Mouse (Mus musculus): Measurements from ENCODE around the gene Mthfd2. TPM values are rescaled to one million over a fixed set of nuclear protein-coding genes. Genes with fewer than 3 reads are reported as not detected.
A peak's percentile ranks its signal among the peaks of the same experiment; 100 is the strongest.

Mthfd2 gene
- polyA plus RNA-seq, 1 experiment, result 2.6 TPM

GRCm38 (mm10) chr6:83278881-83279280, 46.8 kb downstream of the Mthfd2 start:
- Histone ChIP-seq H3K4me3 (replicated peaks; ENCODE audit: extremely low read depth, low read depth, low read length) (no peak overlapping the region), H3K4me1 (ENCODE audit: control insufficient read depth, insufficient read depth, low read length) (no peaks in the 10 kb centered on the region)
- DNase-seq, result peak; percentile 18
- TF ChIP-seq POLR2A (IDR thresholded peaks at IDR 0.05; ENCODE audit: borderline replicate concordance, extremely low read depth, low read depth, low read length) (no peak), CTCF (IDR thresholded peaks at IDR 0.05; ENCODE audit: insufficient read depth, low read length) (peak; percentile 68)
- 22% methylated on average over 2 of the region's 2 CpGs for WGBS

- WGBS, result 62% methylated on average over 13 of the region's 13 CpGs
- no peak for DNase-seq
- no peak for TF ChIP-seq POLR2A (IDR thresholded peaks at IDR 0.05; ENCODE audit: borderline replicate concordance, extremely low read depth, low read depth, low read length)
- no peak for TF ChIP-seq CTCF (IDR thresholded peaks at IDR 0.05; ENCODE audit: insufficient read depth, low read length)
- Histone ChIP-seq H3K4me3 (replicated peaks; ENCODE audit: extremely low read depth, low read depth, low read length) (no peak overlapping the region), H3K4me1 (ENCODE audit: control insufficient read depth, insufficient read depth, low read length) (no peaks in the 10 kb centered on the region)
Observed at GRCm38 (mm10) chr6:83277151-83277550, 48.6 kb downstream of the Mthfd2 start.

- DNase-seq, result no peak
- WGBS, result 76% methylated on average over 11 of the region's 11 CpGs
- Histone ChIP-seq H3K4me1 (ENCODE audit: control insufficient read depth, insufficient read depth, low read length) (no peaks in the 10 kb centered on the region), H3K4me3 (replicated peaks; ENCODE audit: extremely low read depth, low read depth, low read length) (no peak overlapping the region)
- TF ChIP-seq CTCF (IDR thresholded peaks at IDR 0.05; ENCODE audit: insufficient read depth, low read length) (no peak), POLR2A (IDR thresholded peaks at IDR 0.05; ENCODE audit: borderline replicate concordance, extremely low read depth, low read depth, low read length) (no peak)
Observed at GRCm38 (mm10) chr6:83273733-83274132, 52.0 kb downstream of the Mthfd2 start.

GRCm38 (mm10) chr6:83268144-83269010, 57.3 kb downstream of the Mthfd2 start:
- TF ChIP-seq POLR2A (IDR thresholded peaks at IDR 0.05; ENCODE audit: borderline replicate concordance, extremely low read depth, low read depth, low read length) (no peak), CTCF (IDR thresholded peaks at IDR 0.05; ENCODE audit: insufficient read depth, low read length) (peak; percentile 69)
- 2% methylated on average over 28 of the region's 28 CpGs for WGBS
- H3K4me3 ChIP-seq (replicated peaks; ENCODE audit: extremely low read depth, low read depth, low read length), result peak overlapping the region; percentile 43
- H3K4me1 ChIP-seq (ENCODE audit: control insufficient read depth, insufficient read depth, low read length), result no peaks in the 10 kb centered on the region
- DNase-seq, result peak; percentile 84

- no peak for TF ChIP-seq POLR2A (IDR thresholded peaks at IDR 0.05; ENCODE audit: borderline replicate concordance, extremely low read depth, low read depth, low read length)
- TF ChIP-seq CTCF (IDR thresholded peaks at IDR 0.05; ENCODE audit: insufficient read depth, low read length), result no peak
- no peak overlapping the region for H3K4me3 ChIP-seq (replicated peaks; ENCODE audit: extremely low read depth, low read depth, low read length)
- no peak for DNase-seq
Observed at GRCm38 (mm10) chr6:83267616-83268015, 58.1 kb downstream of the Mthfd2 start.

GRCm38 (mm10) chr6:83265653-83266052, 60.1 kb downstream of the Mthfd2 start:
- WGBS, result 88% methylated on average over 4 of the region's 4 CpGs
- H3K4me3 ChIP-seq (replicated peaks; ENCODE audit: extremely low read depth, low read depth, low read length), result no peak overlapping the region
- no peaks in the 10 kb centered on the region for H3K4me1 ChIP-seq (ENCODE audit: control insufficient read depth, insufficient read depth, low read length)
- no peak for DNase-seq
- TF ChIP-seq POLR2A (IDR thresholded peaks at IDR 0.05; ENCODE audit: borderline replicate concordance, extremely low read depth, low read depth, low read length) (no peak), CTCF (IDR thresholded peaks at IDR 0.05; ENCODE audit: insufficient read depth, low read length) (no peak)

More at GRCm38 (mm10) chr6:83267616-83268015, 58.1 kb downstream of the Mthfd2 start:
- H3K4me1 ChIP-seq (ENCODE audit: control insufficient read depth, insufficient read depth, low read length), result no peaks in the 10 kb centered on the region
- 52% methylated on average over 4 of the region's 4 CpGs for WGBS

- TF ChIP-seq CTCF (IDR thresholded peaks at IDR 0.05; ENCODE audit: insufficient read depth, low read length) (no peak), POLR2A (IDR thresholded peaks at IDR 0.05; ENCODE audit: borderline replicate concordance, extremely low read depth, low read depth, low read length) (no peak)
- no peak for DNase-seq
- H3K4me3 ChIP-seq (replicated peaks; ENCODE audit: extremely low read depth, low read depth, low read length), result no peak overlapping the region
- no peaks in the 10 kb centered on the region for H3K4me1 ChIP-seq (ENCODE audit: control insufficient read depth, insufficient read depth, low read length)
Observed at GRCm38 (mm10) chr6:83265253-83265652, 60.5 kb downstream of the Mthfd2 start.

GRCm38 (mm10) chr6:83264516-83264915, 61.2 kb downstream of the Mthfd2 start:
- DNase-seq, result no peak

More at GRCm38 (mm10) chr6:83264516-83264915, 61.2 kb downstream of the Mthfd2 start:
- Histone ChIP-seq H3K4me1 (ENCODE audit: control insufficient read depth, insufficient read depth, low read length) (no peaks in the 10 kb centered on the region), H3K4me3 (replicated peaks; ENCODE audit: extremely low read depth, low read depth, low read length) (no peak overlapping the region)
- WGBS, result 89% methylated on average over 1 of the region's 1 CpGs
- TF ChIP-seq POLR2A (IDR thresholded peaks at IDR 0.05; ENCODE audit: borderline replicate concordance, extremely low read depth, low read depth, low read length) (no peak), CTCF (IDR thresholded peaks at IDR 0.05; ENCODE audit: insufficient read depth, low read length) (no peak)

Other genes starting within 250 kb of the Mthfd2 start
- gene Pcgf1, start 248.0 kb downstream of the Mthfd2 start, polyA plus RNA-seq (2012; rRNA removed), result 11.0 and 18.5 TPM in 2 replicates
- 4.6 and 9.7 TPM in 2 replicates for gene Lbx2, start 239.5 kb downstream of the Mthfd2 start, polyA plus RNA-seq (2012; rRNA removed)
- 10.2 TPM in 2 replicates for gene Ccdc142, start 224.3 kb downstream of the Mthfd2 start, polyA plus RNA-seq (2012; rRNA removed)
- gene Gm42688, start 224.3 kb downstream of the Mthfd2 start, polyA plus RNA-seq (2012; rRNA removed), result 5.4 and 5.5 TPM in 2 replicates
- 60.3 and 68.7 TPM in 2 replicates for gene Mrpl53, start 216.9 kb downstream of the Mthfd2 start, polyA plus RNA-seq (2012; rRNA removed)
- gene Mogs, start 210.4 kb downstream of the Mthfd2 start, polyA plus RNA-seq (2012; rRNA removed), result 40.6 and 44.1 TPM in 2 replicates
- gene Wbp1, start 204.3 kb downstream of the Mthfd2 start, polyA plus RNA-seq (2012; rRNA removed), result 174 and 211 TPM in 2 replicates
- gene Ino80b, start 200.5 kb downstream of the Mthfd2 start, polyA plus RNA-seq (2012; rRNA removed), result 37.0 and 63.4 TPM in 2 replicates
- 110 and 116 TPM in 2 replicates for gene Rtkn, start 190.4 kb downstream of the Mthfd2 start, polyA plus RNA-seq (2012; rRNA removed)
- 5.3 and 6.9 TPM in 2 replicates for gene Wdr54, start 169.5 kb downstream of the Mthfd2 start, polyA plus RNA-seq (2012; rRNA removed)
- gene 1700003E16Rik, start 169.5 kb downstream of the Mthfd2 start, polyA plus RNA-seq (2012; rRNA removed), result 4.6 and 5.5 TPM in 2 replicates
- 146 and 155 TPM in 2 replicates for gene Dctn1, start 160.0 kb downstream of the Mthfd2 start, polyA plus RNA-seq (2012; rRNA removed)
- gene Slc4a5, start 106.1 kb downstream of the Mthfd2 start, polyA plus RNA-seq (2012; rRNA removed), result 56.7 and 62.3 TPM in 2 replicates
- gene Mob1a, start 108 bp upstream of the Mthfd2 start, polyA plus RNA-seq (2012; rRNA removed), result 39.1 and 41.3 TPM in 2 replicates
- 7.5 and 12.5 TPM in 2 replicates for gene Bola3, start 23.2 kb upstream of the Mthfd2 start, polyA plus RNA-seq (2012; rRNA removed)
- gene Tet3, start 133.2 kb upstream of the Mthfd2 start, polyA plus RNA-seq (2012; rRNA removed), result 16.0 and 22.4 TPM in 2 replicates
- gene Dguok, start 181.1 kb upstream of the Mthfd2 start, polyA plus RNA-seq (2012; rRNA removed), result 54.9 and 55.5 TPM in 2 replicates
- 64.6 and 108 TPM in 2 replicates for gene Actg2, start 210.4 kb upstream of the Mthfd2 start, polyA plus RNA-seq (2012; rRNA removed)
- gene Stambp, start 246.8 kb upstream of the Mthfd2 start, polyA plus RNA-seq (2012; rRNA removed), result 10.7 and 14.0 TPM in 2 replicates

All from lung, adult 2 months (tissue).